In the genomic region with DNA sequence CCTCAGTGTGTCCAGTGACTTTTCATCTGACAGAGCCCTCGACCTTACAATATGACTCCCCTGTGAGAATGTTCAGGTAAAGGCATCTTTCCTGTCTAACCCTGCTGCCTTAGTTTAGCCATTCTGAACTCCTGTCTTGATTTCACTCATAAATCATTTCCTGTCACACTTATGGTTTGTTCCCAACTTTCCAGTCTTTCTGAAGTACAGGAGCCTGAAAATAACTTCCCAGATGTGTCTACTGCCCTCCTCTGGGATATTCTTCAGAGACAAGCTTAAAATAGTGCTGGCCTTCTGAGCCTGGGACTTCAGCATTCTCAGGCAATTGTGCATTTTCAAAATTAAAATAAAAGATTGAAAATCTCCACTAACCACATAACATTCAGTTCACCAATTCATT, we compare ENCODE assay signal across 18 mouse cellular contexts.
A peak's percentile ranks its signal among the peaks of the same experiment; 100 is the strongest.
DNase-seq lines count a peak whose midpoint lies in the region; ATAC-seq and TF ChIP-seq lines count a peak whose summit lies in the region.
"Had no signal": no experiment of that assay in that cellular context is flagged by ENCODE, and none has a peak within 500 bp of the region (broad histone marks: within the 10 kb centered on the region; RNA-seq: fewer than 3 reads in every experiment).

No protein-coding gene starts in this region.

- no peaks in the 10 kb centered on the region for H3K36me3 ChIP-seq in intestine, postnatal 0 days (ENCODE audit: control insufficient read depth, insufficient read depth)
- H3K36me3 ChIP-seq in intestine, embryonic 16.5 days (ENCODE audit: control insufficient read depth, insufficient read depth, low read length) = no peaks in the 10 kb centered on the region
- H3K36me3 ChIP-seq in lung, embryonic 14.5 days (ENCODE audit: insufficient read depth) = no peaks in the 10 kb centered on the region
- H3K36me3 ChIP-seq: forebrain, embryonic 15.5 days; limb, embryonic 15.5 days; neural tube, embryonic 12.5 days had no signal

- H3K4me1 ChIP-seq in intestine, postnatal 0 days (replicated peaks; ENCODE audit: control insufficient read depth, insufficient read depth, low read length) = no peaks in the 10 kb centered on the region
- H3K4me1 ChIP-seq in intestine, embryonic 16.5 days (ENCODE audit: control insufficient read depth, insufficient read depth, low read length) = no peaks in the 10 kb centered on the region
- H3K4me1 ChIP-seq in lung, embryonic 14.5 days (ENCODE audit: insufficient read depth) = no peaks in the 10 kb centered on the region
- H3K4me1 ChIP-seq in cortical plate, adult 2 months (ENCODE audit: control insufficient read depth, insufficient read depth, low read length) = no peaks in the 10 kb centered on the region
- H3K4me1 ChIP-seq: forebrain, embryonic 15.5 days; limb, embryonic 15.5 days; neural tube, embryonic 12.5 days had no signal

- ATAC-seq in intestine, postnatal 0 days = no peak
- no peak for ATAC-seq in intestine, embryonic 16.5 days
- no peak; the same call in 1 of the 2 replicates for ATAC-seq in lung, embryonic 14.5 days (ENCODE audit: insufficient read depth)
- ATAC-seq: forebrain, embryonic 15.5 days had no signal

- H3K4me3 ChIP-seq in intestine, postnatal 0 days (ENCODE audit: low read depth, low read length) = no peak overlapping the region
- H3K4me3 ChIP-seq in intestine, embryonic 16.5 days (ENCODE audit: low read length) = no peak overlapping the region
- no peak overlapping the region for H3K4me3 ChIP-seq in lung, embryonic 14.5 days (ENCODE audit: low read depth, low read length)
- H3K4me3 ChIP-seq in cortical plate, adult 2 months (ENCODE audit: insufficient read depth, low read length) = no peak overlapping the region
- H3K4me3 ChIP-seq: forebrain, embryonic 15.5 days; limb, embryonic 15.5 days; neural tube, embryonic 12.5 days had no signal

- no peak for TF ChIP-seq POLR2A in cortical plate, adult 2 months (IDR thresholded peaks at IDR 0.05; ENCODE audit: extremely low read depth, insufficient read depth, low read length)

- peak; percentile 44 for TF ChIP-seq CTCF in intestine, postnatal 0 days (IDR thresholded peaks at IDR 0.05; ENCODE audit: low read depth)
- TF ChIP-seq CTCF in lung, embryonic 14.5 days (IDR thresholded peaks at IDR 0.05; ENCODE audit: low read depth) = peak; percentile 25; the same call in 1 of the 2 replicates
- TF ChIP-seq CTCF in cortical plate, adult 2 months (IDR thresholded peaks at IDR 0.05; ENCODE audit: extremely low read depth, insufficient read depth, low read length) = peak; percentile 4; the same call in 1 of the 2 replicates

- WGBS in intestine, postnatal 0 days = 75% methylated on average over 1 of the region's 1 CpGs
- 61% methylated on average over 1 of the region's 1 CpGs for WGBS in intestine, embryonic 16.5 days
- WGBS in lung, embryonic 14.5 days = 81% methylated on average over 1 of the region's 1 CpGs

- H3K27me3 ChIP-seq in intestine, postnatal 0 days (replicated peaks; ENCODE audit: control insufficient read depth, insufficient read depth, low read length) = no peaks in the 10 kb centered on the region
- no peaks in the 10 kb centered on the region for H3K27me3 ChIP-seq in intestine, embryonic 16.5 days (replicated peaks; ENCODE audit: control insufficient read depth, insufficient read depth, low read length)
- no peaks in the 10 kb centered on the region for H3K27me3 ChIP-seq in lung, embryonic 14.5 days (ENCODE audit: insufficient read depth, low read length)
- H3K27me3 ChIP-seq: CH12.LX; forebrain, embryonic 15.5 days; limb, embryonic 15.5 days; neural tube, embryonic 12.5 days had no signal

- H3K9me3 ChIP-seq in intestine, postnatal 0 days (ENCODE audit: control insufficient read depth) = no peaks in the 10 kb centered on the region
- no peaks in the 10 kb centered on the region for H3K9me3 ChIP-seq in intestine, embryonic 16.5 days (ENCODE audit: control insufficient read depth, low read length)
- no peaks in the 10 kb centered on the region for H3K9me3 ChIP-seq in lung, embryonic 14.5 days (ENCODE audit: low read depth, low read length)
- H3K9me3 ChIP-seq: forebrain, embryonic 15.5 days; limb, embryonic 15.5 days; neural tube, embryonic 12.5 days had no signal

- no peak overlapping the region for H3K4me2 ChIP-seq in intestine, postnatal 0 days (replicated peaks; ENCODE audit: low read depth)
- no peak overlapping the region for H3K4me2 ChIP-seq in intestine, embryonic 16.5 days (ENCODE audit: low read depth, low read length)
- H3K4me2 ChIP-seq in lung, embryonic 14.5 days = no peak overlapping the region
- H3K4me2 ChIP-seq: forebrain, embryonic 15.5 days; limb, embryonic 15.5 days; midbrain, embryonic 11.5 days; neural tube, embryonic 12.5 days had no signal

- H3K27ac ChIP-seq in intestine, postnatal 0 days (ENCODE audit: low read depth, low read length) = no peak overlapping the region
- H3K27ac ChIP-seq in intestine, embryonic 16.5 days (ENCODE audit: low read length) = no peak overlapping the region
- H3K27ac ChIP-seq in lung, embryonic 14.5 days (ENCODE audit: low read depth) = no peak overlapping the region
- H3K27ac ChIP-seq in cortical plate, adult 2 months (ENCODE audit: insufficient read depth, low read length) = no peak overlapping the region
- H3K27ac ChIP-seq: forebrain, embryonic 15.5 days; limb, embryonic 15.5 days; neural tube, embryonic 12.5 days had no signal

- H3K9ac ChIP-seq in intestine, postnatal 0 days (ENCODE audit: low read depth, low read length) = no peak overlapping the region
- H3K9ac ChIP-seq in intestine, embryonic 16.5 days (ENCODE audit: low read depth, low read length) = no peak overlapping the region
- H3K9ac ChIP-seq in lung, embryonic 14.5 days = no peak overlapping the region
- H3K9ac ChIP-seq: forebrain, embryonic 15.5 days; limb, embryonic 15.5 days; neural tube, embryonic 12.5 days had no signal

- peak; percentile 9 for DNase-seq in cerebellum, adult 9-10 months
- no peak for DNase-seq in cerebellum, adult 8-10 months
- DNase-seq in lung, embryonic 14.5 days = peak; percentile 36
- no peak for DNase-seq in lung, postnatal 14 days
- DNase-seq in thymus, postnatal 0 days (ENCODE audit: low spot score) = no peak
- DNase-seq: adrenal gland, postnatal 10 days; cerebellum, postnatal 14 days; embryo, embryonic 11 days; layer of hippocampus, postnatal 36 days; thymus, adult 18-20 months had no signal

Comparison
In these comparisons a context has a peak if more than half of its experiments do, and no peak if none do; other contexts are left out.
1. DNase-seq: peak in cerebellum, adult 9-10 months (single experiment) and lung, embryonic 14.5 days (single experiment); none in cerebellum, adult 8-10 months (single experiment), lung, postnatal 14 days (single experiment) and thymus, postnatal 0 days (single experiment).
2. Peak in every context shown above with its lines, with median percentiles within 50 percentile points of each other: CTCF ChIP-seq.